Mouse (Mus musculus) layer of hippocampus, adult 11-12 months (tissue): ENCODE measurements around the gene Rab20.
A peak's percentile ranks its signal among the peaks of the same experiment; 100 is the strongest.
"Not testable (repeated sequence)": the region's sequence is repeated elsewhere in the genome, so short reads cannot be mapped to it uniquely, and the experiment has no call there.

Experiments
- DNase-seq: peaks from one replicate; pipeline ENCODE4 v3.0.0; 2022; ENCODE audit warnings: low spot score

The Rab20 gene

DNA sequence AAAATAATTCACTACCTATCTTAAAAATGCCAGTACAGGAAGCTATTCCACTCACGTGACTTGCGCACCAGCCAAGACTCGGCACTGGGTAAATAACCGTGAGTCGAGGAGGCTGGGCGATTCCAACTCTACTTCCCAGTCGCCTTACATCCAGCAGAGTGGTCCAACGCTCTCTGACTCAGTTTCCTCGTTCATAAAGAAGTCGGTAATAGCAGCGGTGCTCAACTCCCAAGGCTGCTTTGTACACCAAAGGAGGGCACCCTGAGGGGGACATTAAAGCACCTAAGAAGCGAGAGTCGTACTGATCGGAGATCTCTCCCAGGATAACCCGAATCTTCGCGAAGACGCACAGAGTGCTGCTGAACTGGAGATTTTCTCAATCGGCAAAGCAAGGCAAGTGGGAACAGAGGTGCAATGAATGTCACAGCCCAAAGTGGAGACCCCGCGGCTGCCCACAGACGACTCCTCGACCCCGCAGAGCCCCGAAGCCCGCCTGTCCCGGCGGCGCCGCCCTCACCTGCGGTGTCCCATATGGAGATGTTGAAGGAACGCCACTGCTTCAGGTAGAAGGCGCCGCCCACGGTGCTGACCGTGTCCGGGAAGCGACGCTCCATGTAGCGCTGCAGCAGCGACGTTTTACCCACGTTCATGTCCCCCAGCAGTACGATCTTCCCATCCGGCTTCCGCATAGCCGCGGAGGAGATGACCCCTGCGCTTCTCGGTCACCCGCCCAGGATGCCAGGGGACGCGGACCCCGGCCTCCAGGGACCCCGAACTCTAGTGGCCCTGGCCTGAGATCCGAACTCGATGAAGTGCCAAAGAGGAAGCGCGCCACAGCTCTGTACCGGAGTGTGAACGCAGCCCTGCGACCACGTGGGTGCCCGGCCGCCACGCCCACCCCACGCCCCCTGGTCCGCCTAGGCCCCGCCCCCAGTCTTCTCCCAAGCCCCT, at the start of gene Rab20:
TSS of gene Rab20 (minus strand) at position 900 of the 951 bp plus-strand sequence.
- DNase-seq, result peak; percentile 34

DNA sequence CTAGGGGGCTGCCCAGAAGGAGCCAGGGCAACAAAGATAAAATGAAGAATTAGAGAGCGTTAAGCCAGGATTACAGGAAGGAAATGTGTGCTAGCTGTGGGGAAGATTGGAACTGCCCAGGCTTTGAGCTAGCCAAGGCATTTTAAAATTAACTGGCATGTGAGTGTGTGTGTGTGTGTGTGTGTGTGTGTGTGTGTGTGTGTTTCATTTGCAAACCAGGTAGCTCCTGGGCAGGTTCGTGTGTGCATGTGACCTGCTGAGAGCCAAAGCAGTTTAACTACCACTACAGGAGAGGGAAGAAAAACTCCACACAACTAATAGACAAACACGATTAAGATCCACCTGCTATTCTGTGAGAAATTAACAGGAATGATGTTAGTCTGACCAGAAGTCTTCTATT, 44.8 kb upstream of the Rab20 start:
- DNase-seq, result no peak

DNA sequence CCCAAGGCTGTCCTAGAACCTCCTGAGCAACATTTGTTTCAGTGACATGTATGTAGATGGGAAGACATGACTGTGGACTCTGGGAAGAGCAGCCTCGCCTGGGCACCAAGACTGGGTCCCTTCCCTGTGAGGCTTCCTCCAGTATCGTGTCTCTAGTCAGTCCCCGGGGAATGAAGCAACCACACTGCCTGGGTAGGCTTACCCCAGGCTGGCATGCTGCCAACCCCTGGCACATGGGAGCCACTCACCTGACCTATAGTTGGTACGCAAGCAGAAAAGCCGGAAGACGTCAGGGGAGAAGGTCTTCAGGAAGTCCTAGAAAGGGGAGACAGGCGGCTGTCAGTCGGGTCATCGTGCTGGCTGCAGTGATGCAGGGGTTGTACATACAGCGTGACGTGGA, 40.2 kb upstream of the Rab20 start:
- DNase-seq, result no peak

DNA sequence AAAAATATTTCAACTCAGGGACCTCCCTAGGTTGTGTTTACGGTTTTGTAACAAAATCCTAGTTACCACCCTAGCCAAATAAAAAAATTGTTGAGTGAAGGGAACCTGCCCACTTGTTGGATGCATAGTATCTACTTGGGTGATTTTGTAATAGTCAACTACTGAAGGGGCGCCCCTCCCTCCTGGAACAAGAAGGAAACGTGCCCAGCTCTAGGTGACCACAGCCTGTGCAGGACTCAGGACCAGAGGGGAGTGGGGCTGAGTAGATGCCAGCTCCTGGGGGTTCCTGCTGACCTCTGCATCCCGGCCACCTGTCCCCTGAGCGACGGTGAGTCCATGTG, 39.5 kb upstream of the Rab20 start:
- no peak for DNase-seq

DNA sequence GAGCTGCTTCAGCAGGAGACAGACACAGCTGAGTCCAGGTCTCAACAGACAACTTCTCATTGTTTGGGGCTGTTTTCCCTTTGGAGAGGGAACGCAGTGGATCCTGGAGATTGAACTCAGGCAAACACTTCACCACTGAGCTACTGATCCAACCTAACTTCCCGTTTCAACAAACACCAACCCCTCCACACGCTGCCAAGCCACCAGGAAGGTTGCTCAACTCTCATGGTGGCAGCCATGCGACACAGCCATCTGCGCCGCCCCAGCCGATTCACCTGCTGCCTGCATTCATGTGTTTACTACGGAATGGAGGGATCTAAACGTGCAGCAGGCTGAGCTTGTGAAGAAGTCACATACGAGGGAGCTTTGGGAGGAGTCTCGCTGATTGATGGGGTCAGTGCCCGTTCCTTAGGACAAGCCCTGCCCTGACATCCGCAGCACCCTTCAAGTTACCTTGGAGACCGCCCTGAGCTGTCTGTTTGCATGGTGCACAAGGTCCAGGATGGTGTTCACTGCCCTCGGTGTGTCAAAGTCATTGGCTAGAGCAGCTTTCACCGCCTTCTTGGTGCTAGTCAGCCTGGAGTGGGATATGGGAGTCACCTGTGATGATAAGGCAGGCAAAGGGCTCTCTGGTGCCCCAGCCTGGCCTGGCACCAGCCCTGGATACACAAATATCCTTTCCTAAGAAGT, 39.0 kb upstream of the Rab20 start:
- DNase-seq, result peak; percentile 39

GRCm38 (mm10) chr8:11516292-11516691, 37.8 kb upstream of the Rab20 start:
- DNase-seq, result no peak

- no peak for DNase-seq
Observed at GRCm38 (mm10) chr8:11513247-11513646, 34.7 kb upstream of the Rab20 start.

DNA sequence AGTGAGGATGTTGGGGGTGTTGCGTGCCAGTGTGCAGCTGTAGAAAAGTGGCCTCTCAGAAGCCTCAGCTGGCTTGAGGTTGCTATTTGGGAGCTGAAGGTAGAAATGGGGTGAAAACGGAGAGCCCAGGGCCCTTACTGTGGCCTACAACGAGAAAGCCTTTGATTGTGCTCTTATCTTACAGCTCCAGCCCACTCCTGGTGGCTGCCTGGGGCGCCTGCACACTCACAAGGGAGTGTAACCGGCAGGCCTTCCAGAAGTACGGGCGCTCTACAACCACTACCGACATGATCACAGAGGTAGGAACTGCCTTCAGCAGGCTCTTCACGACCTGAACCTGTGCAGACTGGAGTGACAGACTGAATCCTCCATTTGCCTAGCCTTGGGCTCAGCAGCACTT, 34.2 kb upstream of the Rab20 start:
- DNase-seq, result no peak

DNA sequence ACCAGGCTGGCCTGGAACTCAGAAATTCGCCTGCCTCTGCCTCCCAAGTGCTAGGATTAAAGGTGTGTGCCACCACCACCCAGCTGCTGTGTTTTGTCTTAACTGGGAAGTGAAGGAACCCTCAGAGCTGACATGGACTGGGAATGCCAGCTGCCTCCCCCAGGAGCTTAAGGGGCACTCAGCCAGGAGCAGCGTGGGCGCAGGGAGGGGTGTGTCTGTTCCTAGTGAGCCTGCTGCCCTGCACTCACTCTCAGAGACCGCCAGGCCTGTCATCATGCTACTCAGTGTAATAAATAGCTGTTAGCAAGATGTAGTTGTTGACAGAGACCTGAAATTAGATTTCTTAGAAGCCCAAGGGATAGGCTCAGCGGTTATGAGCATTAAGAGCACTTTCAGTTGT, 32.5 kb upstream of the Rab20 start:
- DNase-seq, result no peak

DNA sequence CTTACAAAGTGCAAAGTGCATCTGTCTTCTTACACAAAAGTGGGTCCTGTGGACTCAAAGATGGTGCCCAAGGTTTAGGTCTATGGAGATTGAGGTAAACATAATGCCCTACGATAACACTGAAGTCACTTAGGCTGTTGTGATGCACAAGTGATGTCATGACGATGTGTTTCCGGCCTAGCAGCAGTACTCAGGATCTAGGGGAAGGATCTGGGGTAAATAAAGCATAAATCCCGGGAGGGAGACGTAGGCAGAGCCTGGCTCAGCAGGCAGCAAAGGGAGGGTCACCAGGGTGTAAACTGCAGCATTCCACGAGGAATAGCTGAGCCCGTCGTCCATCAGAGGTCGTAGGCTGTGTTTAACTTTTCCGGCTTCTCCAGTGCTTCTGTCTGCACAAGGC, 30.4 kb upstream of the Rab20 start:
- no peak for DNase-seq

DNA sequence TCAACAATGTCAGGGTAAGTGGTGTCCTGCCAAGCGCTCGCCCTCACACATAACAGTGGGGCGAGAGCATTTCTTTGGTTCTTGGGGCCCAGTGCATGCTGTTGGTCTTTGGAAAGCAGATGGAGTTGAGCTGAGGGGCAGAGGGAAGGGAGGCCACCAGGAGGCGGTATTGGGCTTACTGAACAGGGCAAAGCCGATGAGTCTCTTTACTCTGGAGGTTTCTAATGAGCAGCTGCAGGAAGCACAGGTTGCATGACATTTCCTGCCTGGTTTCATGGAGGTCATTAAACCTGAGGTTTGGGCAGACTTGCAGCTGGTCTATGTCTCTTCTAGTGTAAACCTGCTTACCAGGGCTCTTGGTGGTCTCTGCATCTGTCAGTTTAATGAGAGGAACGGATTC, 28.3 kb upstream of the Rab20 start:
- DNase-seq, result peak; percentile 63

DNA sequence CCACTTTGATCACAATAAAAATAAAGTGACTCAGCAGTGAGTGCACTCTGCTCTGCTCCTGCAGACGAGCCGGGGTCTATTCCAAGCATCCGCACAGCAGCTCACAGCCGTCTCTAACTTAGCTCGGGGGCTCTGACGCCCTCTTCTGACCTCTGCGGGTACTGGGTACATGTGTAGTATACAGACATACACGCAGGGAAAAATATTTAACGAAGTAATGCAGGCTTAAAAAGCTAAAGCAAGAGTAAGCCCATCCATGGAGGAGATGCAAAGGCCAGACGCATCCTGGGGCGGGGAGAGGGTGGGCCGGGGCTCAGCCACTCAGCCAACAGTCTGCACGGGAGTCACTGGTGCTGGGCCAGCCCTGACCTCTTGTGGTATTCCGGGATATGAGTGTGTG, 27.6 kb upstream of the Rab20 start:
- no peak for DNase-seq

- no peak for DNase-seq
Observed at GRCm38 (mm10) chr8:11503476-11504232, 25.1 kb upstream of the Rab20 start.

DNA sequence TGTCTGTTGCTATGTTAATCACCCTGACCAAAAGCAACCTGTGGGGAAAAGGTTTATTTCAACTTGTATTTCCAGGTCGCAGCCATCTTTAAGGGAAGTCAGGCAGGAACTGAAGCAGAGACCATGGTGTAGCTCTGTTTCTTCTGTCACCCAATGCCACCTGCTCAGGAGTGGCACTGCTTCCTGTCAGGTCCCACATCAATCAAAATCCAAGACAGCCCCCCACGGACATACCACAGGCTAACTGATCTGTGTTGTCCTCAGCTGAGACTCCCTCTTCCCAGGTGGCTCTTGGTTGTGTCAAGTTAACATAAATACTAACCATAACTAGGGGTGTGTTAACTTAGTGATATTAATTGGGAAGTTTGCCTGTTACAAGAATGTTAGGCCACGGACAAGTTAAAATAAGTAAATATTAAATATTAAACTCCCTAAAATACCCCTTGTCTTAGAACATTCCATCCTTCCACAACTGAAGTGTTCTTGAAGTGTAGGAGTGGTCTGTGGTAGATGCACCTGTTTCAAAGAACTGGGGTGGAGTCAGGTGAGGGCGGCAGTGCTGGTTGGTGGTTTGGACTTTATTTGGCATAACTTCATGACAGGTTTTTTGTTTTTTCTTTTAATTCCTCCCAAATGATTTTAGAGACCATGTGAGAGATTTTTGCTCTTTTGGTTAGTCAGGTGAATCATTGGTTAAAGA, 20.4 kb upstream of the Rab20 start:
- DNase-seq, result no peak

DNA sequence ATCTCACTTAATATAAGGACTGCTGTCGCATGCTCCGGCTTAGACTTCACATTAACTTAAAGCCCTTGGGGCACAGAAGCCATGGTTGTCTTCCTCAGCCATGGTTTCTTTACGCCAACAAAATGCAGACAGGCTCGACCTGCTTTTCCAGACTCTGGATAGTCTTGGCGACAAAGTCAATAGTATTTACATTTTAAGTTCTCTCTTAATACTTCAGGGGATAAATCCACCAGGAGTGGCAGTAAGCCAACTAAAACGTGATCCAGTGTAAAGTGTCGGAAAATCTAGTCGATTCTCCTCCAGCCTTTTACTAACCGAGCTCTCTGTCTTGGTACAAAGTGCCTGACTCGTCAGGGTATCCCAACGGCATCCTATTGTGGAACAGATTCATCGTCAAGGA, 19.8 kb upstream of the Rab20 start:
- DNase-seq, result no peak

DNA sequence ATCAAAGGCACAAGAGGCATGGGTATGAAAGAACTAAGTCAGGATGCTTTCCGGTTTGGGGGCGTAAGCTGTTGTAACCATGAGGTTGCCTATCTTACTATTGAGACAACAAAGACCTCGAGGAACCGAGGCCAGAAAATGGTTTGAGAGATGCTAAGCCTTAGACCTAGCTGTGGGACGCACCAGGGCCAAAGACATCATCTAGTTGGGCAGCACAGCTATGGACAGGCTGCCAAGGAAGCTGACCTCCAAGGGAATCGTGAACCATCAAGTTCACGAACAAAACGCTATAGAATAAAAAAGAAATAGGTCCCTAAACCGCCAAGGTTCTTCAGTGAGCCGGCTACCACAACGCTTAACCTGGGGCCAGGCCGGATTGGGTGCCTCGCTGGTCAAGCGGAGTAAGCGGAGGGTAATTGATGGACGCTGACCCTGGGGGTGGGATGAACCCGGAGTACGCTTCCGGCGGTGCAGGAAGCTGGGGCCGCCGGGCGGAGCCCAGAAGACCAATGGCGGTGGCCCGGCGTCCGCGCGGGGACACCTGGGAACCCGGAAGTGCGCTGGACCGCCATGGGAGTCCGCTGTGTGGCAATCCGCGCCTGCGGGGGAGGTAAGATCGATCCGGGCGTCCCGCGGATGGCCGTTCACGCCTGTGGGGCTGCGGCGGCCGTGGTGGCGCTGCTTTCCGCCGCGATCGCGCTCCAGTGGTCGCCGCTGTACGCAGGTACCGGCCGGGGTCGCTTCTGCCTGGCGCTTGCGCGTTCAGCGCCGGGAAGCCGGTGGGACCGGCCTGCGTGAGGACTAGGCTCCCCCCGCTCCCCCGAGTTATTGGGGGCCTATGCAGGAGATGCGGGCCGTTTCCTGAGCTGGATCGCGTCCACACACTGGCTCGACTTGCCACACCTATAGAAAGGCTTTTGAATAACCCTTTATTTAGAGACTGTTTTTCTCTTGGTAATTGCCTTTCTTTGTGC, 18.8 kb upstream of the Rab20 start, which contains the start of gene Naxd:
TSS of gene Naxd (plus strand) at position 490 of the 974 bp plus-strand sequence.
- peak; percentile 91 for DNase-seq

DNA sequence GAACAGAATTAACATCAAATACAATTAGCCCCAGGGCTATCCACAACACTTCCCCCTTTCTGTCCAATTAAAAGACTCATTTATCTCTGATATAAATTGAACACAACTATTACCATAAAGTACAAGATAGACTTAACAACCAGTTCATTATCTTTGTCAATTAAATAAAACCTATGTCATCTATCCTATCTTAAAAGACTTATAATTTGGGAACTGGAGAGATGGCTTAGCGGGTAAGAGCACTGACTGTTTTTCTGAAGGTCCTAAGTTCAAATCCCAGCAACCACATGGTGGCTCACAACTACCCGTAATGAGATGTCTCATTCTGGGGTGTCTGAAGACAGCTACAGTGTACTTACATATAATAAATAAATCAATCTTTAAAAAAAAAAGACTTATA, 13.8 kb upstream of the Rab20 start:
- DNase-seq, result not testable (repeated sequence)

- no peak for DNase-seq
Observed at GRCm38 (mm10) chr8:11487229-11487628, 8.7 kb upstream of the Rab20 start.

DNA sequence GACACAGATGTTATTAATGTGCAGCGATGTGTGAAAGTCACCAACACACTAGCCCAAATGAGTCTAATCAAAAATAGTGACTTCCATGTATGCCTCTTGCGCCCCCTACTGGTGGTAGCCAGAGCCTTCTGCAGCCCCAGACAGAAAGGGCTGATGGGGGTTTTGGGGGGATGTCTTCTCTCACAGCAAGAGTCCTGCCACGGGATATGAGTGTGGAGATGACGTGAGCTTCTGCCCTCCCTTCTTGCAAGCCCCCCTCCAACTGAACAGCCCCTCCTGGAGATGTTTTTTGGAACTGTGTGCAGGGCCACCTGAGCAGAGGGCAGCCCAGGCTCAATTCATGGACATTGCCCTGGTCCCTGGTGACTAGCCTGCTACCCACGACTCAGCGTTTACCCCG, 7.6 kb upstream of the Rab20 start:
- peak; percentile 78 for DNase-seq

- DNase-seq, result no peak
Observed at GRCm38 (mm10) chr8:11482537-11482936, 4.0 kb upstream of the Rab20 start.

GRCm38 (mm10) chr8:11481876-11482275, 3.4 kb upstream of the Rab20 start:
- DNase-seq, result no peak
